Mouse (Mus musculus): ENCODE measurements around the gene Ube2l3. TPM values are rescaled to one million over a fixed set of nuclear protein-coding genes. Genes with fewer than 3 reads are reported as not detected.

Gene Ube2l3
- polyA plus RNA-seq, 2 experiments, result 65.1 to 218 TPM

DNA sequence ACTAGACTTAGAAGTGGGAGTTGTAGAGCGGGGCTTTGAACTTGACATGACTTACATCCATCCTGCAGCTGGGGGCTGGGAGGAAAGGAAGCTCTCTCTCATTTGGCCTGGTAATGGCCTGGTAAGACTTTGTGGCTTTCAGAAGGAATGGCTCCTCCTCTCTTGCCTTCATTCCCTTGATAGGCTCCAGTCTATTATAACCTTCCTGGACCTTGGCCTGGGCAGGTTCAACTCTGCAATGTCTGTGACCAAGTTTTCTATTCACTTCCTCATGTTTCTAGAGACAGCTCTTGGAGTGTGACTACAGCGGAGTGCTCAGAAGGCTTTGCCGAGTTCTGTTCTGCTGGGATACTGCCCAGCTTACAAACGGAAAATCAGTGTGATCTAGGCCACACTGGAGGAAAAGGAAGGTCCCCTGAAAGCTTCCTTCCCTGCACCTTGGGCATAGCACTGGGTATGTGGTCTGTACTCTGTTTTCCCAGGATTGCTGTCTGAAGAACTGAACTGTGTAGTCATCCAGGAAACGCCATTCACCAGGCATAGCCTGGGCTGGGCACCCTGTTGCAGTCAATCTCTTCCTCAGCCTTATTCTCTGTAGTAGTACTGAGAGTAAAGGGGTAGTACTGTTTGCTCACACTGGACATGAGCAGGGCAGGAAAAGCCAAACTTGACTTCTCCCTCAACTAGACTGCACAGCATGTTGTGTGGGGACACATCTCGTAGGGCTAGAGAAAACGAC lies 51.8 kb downstream of the Ube2l3 start:
- Histone ChIP-seq H3K9me3 (ENCODE audit: control insufficient read depth, low read length) (no peaks in the 10 kb centered on the region), H3K27me3 (ENCODE audit: control insufficient read depth, insufficient read depth, low read length) (no peaks in the 10 kb centered on the region), H3K4me1 (replicated peaks; ENCODE audit: control insufficient read depth in 2 of 2, insufficient read depth in 2 of 2, low read length in 1 of 2) (peaks cover 2 to 10% of the 10 kb centered on the region in 2 experiments; a peak in 3 of 4 replicates), H3K27ac (no peak overlapping the region), H3K36me3 (replicated peaks; ENCODE audit: control insufficient read depth, insufficient read depth, low read depth) (peaks cover 15% of the 10 kb centered on the region), H3K9ac (replicated peaks) (no peak overlapping the region), H3K4me2 (ENCODE audit: low read depth) (no peak overlapping the region), H3K4me3 (ENCODE audit: insufficient read depth in 1 of 2, low read depth in 2 of 2, low read length in 2 of 2) (no peak overlapping the region)
- no peak for TF ChIP-seq EP300 (IDR thresholded peaks at IDR 0.05; ENCODE audit: low read depth)
- no peak for TF ChIP-seq CTCF (IDR thresholded peaks at IDR 0.05; ENCODE audit: low read depth)
- ATAC-seq (ENCODE audit: insufficient read depth) (no peak), DNase-seq (ENCODE audit: low read depth in 3 of 3, low spot score in 3 of 3) (no peak)
- WGBS (ENCODE audit: insufficient replicate concordance), result 80% methylated on average over 7 of the region's 7 CpGs

DNA sequence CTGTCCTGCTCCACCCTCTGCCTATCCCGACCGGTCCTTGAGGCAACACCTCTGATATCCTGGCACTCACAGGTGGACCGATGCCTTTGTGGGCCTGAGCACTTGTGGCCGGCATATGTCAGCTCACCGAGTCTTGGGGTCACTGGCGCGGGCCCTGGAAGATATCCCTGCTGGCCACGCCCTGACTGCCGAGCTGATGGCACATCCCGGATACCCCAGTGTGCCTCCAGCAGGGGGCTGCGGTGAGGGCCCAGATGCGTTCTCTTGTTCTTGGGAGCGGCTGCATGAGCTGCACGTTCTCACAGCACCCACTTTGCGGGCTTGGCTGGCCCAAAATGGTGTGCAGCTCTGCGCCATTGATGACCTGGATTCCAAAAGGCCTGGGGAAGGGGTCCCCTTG lies 54.4 kb downstream of the Ube2l3 start:
- Histone ChIP-seq H3K4me3 (ENCODE audit: insufficient read depth in 1 of 2, low read depth in 2 of 2, low read length in 2 of 2) (peak overlapping the region; percentile 58 to 73; a peak in 2 of 4 replicates), H3K9me3 (ENCODE audit: control insufficient read depth, low read length) (no peaks in the 10 kb centered on the region), H3K27me3 (ENCODE audit: control insufficient read depth, insufficient read depth, low read length) (no peaks in the 10 kb centered on the region), H3K9ac (replicated peaks) (no peak overlapping the region), H3K36me3 (replicated peaks; ENCODE audit: control insufficient read depth, insufficient read depth, low read depth) (peaks cover 9% of the 10 kb centered on the region), H3K4me2 (ENCODE audit: low read depth) (peak overlapping the region; percentile 99), H3K27ac (no peak overlapping the region), H3K4me1 (replicated peaks; ENCODE audit: control insufficient read depth in 2 of 2, insufficient read depth in 2 of 2, low read length in 1 of 2) (peaks cover 2 to 10% of the 10 kb centered on the region in 2 experiments; a peak in 3 of 4 replicates)
- ATAC-seq (ENCODE audit: insufficient read depth), result peak; percentile 65
- WGBS (ENCODE audit: insufficient replicate concordance), result 6% methylated on average over 16 of the region's 16 CpGs
- DNase-seq (ENCODE audit: low read depth in 3 of 3, low spot score in 3 of 3), result peak in 1 of 3 experiments; percentile 38
- TF ChIP-seq EP300 (IDR thresholded peaks at IDR 0.05; ENCODE audit: low read depth) (no peak), CTCF (IDR thresholded peaks at IDR 0.05; ENCODE audit: low read depth) (peak; percentile 69)

DNA sequence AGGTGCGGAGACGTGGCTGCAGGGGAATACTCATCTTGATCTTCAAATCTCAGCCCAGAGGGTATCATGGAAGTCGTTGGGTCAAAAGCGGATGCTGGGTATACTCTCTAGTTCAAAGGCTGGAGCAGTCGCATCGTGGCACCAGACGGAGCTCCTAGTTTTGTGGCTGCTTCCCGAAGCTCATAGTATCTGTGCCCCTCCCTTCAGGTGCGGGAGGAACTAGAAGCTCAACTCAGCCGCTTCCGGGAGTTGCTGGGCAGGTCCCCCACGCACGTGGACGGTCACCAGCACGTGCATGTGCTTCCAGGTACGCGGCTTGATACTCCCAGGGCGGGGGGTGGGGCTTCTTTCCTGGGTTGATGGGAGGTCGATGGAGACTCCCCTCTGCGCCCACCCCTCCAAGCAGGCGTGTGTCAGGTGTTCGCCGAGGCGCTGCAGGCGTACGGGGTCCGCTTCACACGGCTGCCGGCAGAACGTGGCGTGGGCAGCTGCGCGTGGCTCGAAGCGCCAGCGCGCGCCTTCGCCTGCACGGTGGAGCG lies 55.0 kb downstream of the Ube2l3 start:
- Histone ChIP-seq H3K27me3 (ENCODE audit: control insufficient read depth, insufficient read depth, low read length) (no peaks in the 10 kb centered on the region), H3K4me1 (replicated peaks; ENCODE audit: control insufficient read depth in 2 of 2, insufficient read depth in 2 of 2, low read length in 1 of 2) (peaks cover 2 to 10% of the 10 kb centered on the region in 2 experiments; a peak in 3 of 4 replicates), H3K27ac (no peak overlapping the region), H3K9ac (replicated peaks) (peak overlapping the region; percentile 66), H3K4me2 (ENCODE audit: low read depth) (peak overlapping the region; percentile 99), H3K9me3 (ENCODE audit: control insufficient read depth, low read length) (no peaks in the 10 kb centered on the region), H3K36me3 (replicated peaks; ENCODE audit: control insufficient read depth, insufficient read depth, low read depth) (peaks cover 7% of the 10 kb centered on the region), H3K4me3 (ENCODE audit: insufficient read depth in 1 of 2, low read depth in 2 of 2, low read length in 2 of 2) (peak overlapping the region; percentile 58 to 73)
- DNase-seq (ENCODE audit: low read depth in 3 of 3, low spot score in 3 of 3) (no peak), ATAC-seq (ENCODE audit: insufficient read depth) (peak; percentile 17; the same call in 1 of the 2 replicates)
- WGBS (ENCODE audit: insufficient replicate concordance), result under 1% methylated on average over 41 of the region's 41 CpGs
- TF ChIP-seq CTCF (IDR thresholded peaks at IDR 0.05; ENCODE audit: low read depth), result no peak
- TF ChIP-seq EP300 (IDR thresholded peaks at IDR 0.05; ENCODE audit: low read depth), result no peak

DNA sequence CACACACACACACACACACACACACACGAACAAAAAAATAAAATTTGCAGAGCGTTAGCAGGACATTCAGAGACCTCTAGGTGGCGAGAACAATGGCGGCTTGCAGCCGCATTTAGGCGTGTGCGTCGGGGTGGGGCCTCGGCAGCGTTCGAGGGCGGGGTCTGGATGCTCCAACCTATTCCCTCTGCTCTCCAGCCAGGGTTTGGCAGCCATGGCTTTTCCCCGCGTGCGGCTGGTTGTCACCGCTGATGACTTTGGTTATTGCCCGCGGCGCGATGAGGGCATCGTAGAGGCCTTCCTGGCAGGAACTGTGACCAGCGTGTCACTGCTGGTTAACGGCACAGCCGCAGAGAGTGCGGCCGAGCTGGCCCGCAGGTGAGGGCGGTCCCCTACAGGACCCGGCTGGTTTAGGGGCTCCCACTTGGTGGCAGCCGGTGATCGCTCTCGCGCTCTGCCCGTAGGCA lies 55.6 kb downstream of the Ube2l3 start, which contains the start of gene Ccdc116:
Gene Ccdc116, minus strand, starts transcription at position 458 of the 464 bp plus-strand sequence.
- H3K36me3 ChIP-seq (replicated peaks; ENCODE audit: control insufficient read depth, insufficient read depth, low read depth), result peaks cover under 1% of the 10 kb centered on the region
- peak within 1 kb of the TSS; percentile 58 to 73 for H3K4me3 ChIP-seq (ENCODE audit: insufficient read depth in 1 of 2, low read depth in 2 of 2, low read length in 2 of 2)
- ATAC-seq (ENCODE audit: insufficient read depth) (peak; percentile 73), DNase-seq (ENCODE audit: low read depth in 3 of 3, low spot score in 3 of 3) (peak; percentile 70 to 74 (median 71))
- peak within 1 kb of the TSS; percentile 66 for H3K9ac ChIP-seq (replicated peaks)
- no peaks in the 10 kb centered on the region for H3K27me3 ChIP-seq (ENCODE audit: control insufficient read depth, insufficient read depth, low read length)
- H3K4me1 ChIP-seq (replicated peaks; ENCODE audit: control insufficient read depth in 2 of 2, insufficient read depth in 2 of 2, low read length in 1 of 2), result peaks cover 2 to 10% of the 10 kb centered on the region in 2 experiments; a peak in 3 of 4 replicates
- H3K4me2 ChIP-seq (ENCODE audit: low read depth), result peak within 1 kb of the TSS; percentile 99
- H3K9me3 ChIP-seq (ENCODE audit: control insufficient read depth, low read length), result no peaks in the 10 kb centered on the region
- TF ChIP-seq CTCF (IDR thresholded peaks at IDR 0.05; ENCODE audit: low read depth) (peak; percentile 76), EP300 (IDR thresholded peaks at IDR 0.05; ENCODE audit: low read depth) (no peak)
- H3K27ac ChIP-seq, result no peak within 1 kb of the TSS
- 1% methylated on average over 34 of the region's 34 CpGs for WGBS (ENCODE audit: insufficient replicate concordance)

DNA sequence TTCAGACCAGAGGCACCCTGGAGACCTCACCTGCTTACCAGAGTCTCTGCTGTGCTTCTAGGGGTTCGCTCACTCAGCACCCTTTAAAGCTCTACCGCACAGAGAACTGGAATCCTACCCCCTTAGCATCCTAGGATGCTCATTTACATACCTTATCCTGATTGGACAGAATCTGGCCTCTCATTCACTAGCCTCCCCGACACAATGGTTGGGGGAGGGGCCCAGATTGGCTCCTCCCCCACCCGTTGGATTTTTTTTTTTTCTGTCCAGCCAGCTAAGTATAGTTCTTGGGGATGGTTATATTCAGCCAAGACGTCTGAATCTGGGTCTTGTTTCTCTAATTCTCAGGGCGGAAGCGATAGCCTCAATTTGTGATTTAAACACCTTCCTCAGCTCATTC lies 58.1 kb downstream of the Ube2l3 start, which contains the start of gene Ydjc:
Gene Ydjc, plus strand, starts transcription at position 283 of the 400 bp plus-strand sequence.
- DNase-seq (ENCODE audit: low read depth in 3 of 3, low spot score in 3 of 3) (peak in 1 of 3 experiments; percentile 41), ATAC-seq (ENCODE audit: insufficient read depth) (no peak)
- TF ChIP-seq CTCF (IDR thresholded peaks at IDR 0.05; ENCODE audit: low read depth), result no peak
- no peak for TF ChIP-seq EP300 (IDR thresholded peaks at IDR 0.05; ENCODE audit: low read depth)
- Histone ChIP-seq H3K4me1 (replicated peaks; ENCODE audit: control insufficient read depth in 2 of 2, insufficient read depth in 2 of 2, low read length in 1 of 2) (peaks cover 2 to 10% of the 10 kb centered on the region in 2 experiments; a peak in 3 of 4 replicates), H3K27me3 (ENCODE audit: control insufficient read depth, insufficient read depth, low read length) (no peaks in the 10 kb centered on the region), H3K4me3 (ENCODE audit: insufficient read depth in 1 of 2, low read depth in 2 of 2, low read length in 2 of 2) (no peak within 1 kb of the TSS), H3K27ac (no peak within 1 kb of the TSS), H3K9ac (replicated peaks) (no peak within 1 kb of the TSS), H3K4me2 (ENCODE audit: low read depth) (no peak within 1 kb of the TSS), H3K9me3 (ENCODE audit: control insufficient read depth, low read length) (no peaks in the 10 kb centered on the region), H3K36me3 (replicated peaks; ENCODE audit: control insufficient read depth, insufficient read depth, low read depth) (no peaks in the 10 kb centered on the region)
- WGBS (ENCODE audit: insufficient replicate concordance), result 25% methylated on average over 7 of the region's 7 CpGs

Data from liver, embryonic 14.5 days (tissue).